24 mouse cellular contexts compared by ENCODE assay signal in the genomic region with DNA sequence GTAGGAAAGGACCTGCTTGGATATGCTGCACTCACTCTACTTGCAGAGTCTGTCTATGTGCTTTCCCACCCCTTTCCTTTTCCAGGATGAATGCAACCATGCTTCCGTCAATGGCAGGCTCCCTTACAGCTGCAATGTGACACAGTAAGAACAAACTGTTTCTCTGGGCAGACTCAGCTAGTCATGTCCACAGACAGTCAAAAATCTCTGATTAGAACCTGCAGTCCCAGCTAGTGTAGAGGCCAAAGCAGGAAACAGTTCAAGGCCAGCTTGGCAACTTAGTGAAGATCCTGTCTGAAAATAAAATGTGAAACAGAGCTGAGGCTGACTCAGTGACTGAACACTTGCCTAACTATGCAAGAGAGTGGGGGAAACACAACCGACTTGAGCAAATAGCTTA. TPM values are rescaled to one million over a fixed set of nuclear protein-coding genes. Genes with fewer than 3 reads are reported as not detected.
DNase-seq lines count a peak whose midpoint lies in the region; ATAC-seq and TF ChIP-seq lines count a peak whose summit lies in the region.
"Had no signal": no experiment of that assay in that cellular context is flagged by ENCODE, and none has a peak within 500 bp of the region (broad histone marks: within the 10 kb centered on the region; RNA-seq: fewer than 3 reads in every experiment).

No protein-coding gene starts in this region.

- no peak overlapping the region for H3K9ac ChIP-seq in hindbrain, postnatal 0 days (replicated peaks; ENCODE audit: low read length)
- H3K9ac ChIP-seq in hindbrain, embryonic 13.5 days: no peak overlapping the region
- H3K9ac ChIP-seq in forebrain, embryonic 16.5 days (replicated peaks; ENCODE audit: low read depth, low read length): no peak overlapping the region
- H3K9ac ChIP-seq: hindbrain, embryonic 12.5 days; liver, embryonic 13.5 days; neural tube, embryonic 12.5 days had no signal

- WGBS in hindbrain, postnatal 0 days: 90% methylated on average over 2 of the region's 2 CpGs
- 90% methylated on average over 2 of the region's 2 CpGs for WGBS in hindbrain, embryonic 13.5 days
- 71% methylated on average over 2 of the region's 2 CpGs for WGBS in forebrain, embryonic 16.5 days

- TF ChIP-seq CTCF in hindbrain, postnatal 0 days (IDR thresholded peaks at IDR 0.05; ENCODE audit: low read depth): no peak

- H3K27me3 ChIP-seq in hindbrain, postnatal 0 days (ENCODE audit: insufficient read depth, low read length): no peaks in the 10 kb centered on the region
- H3K27me3 ChIP-seq in hindbrain, embryonic 13.5 days: no peaks in the 10 kb centered on the region
- no peaks in the 10 kb centered on the region for H3K27me3 ChIP-seq in forebrain, embryonic 16.5 days (replicated peaks; ENCODE audit: control insufficient read depth, insufficient read depth, low read length)
- H3K27me3 ChIP-seq: hindbrain, embryonic 12.5 days; liver, embryonic 13.5 days; megakaryocyte, embryonic 14.5 days; neural tube, embryonic 12.5 days had no signal

- no peak for ATAC-seq in hindbrain, postnatal 0 days
- no peak for ATAC-seq in hindbrain, embryonic 13.5 days (ENCODE audit: low FRiP score)
- no peak for ATAC-seq in forebrain, embryonic 16.5 days
- ATAC-seq: inflammation-experienced regulatory T-cells, adult 6 months had no signal

- DNase-seq in adrenal gland, adult 2 months: peak; percentile 60
- no peak for DNase-seq in adrenal gland, postnatal 25 days
- DNase-seq in gastrocnemius, adult 18-20 months (ENCODE audit: low spot score): peak; percentile 61
- no peak for DNase-seq in gastrocnemius, adult 8-10 months (ENCODE audit: low spot score in 2 of 2)
- no peak for DNase-seq in hindbrain, postnatal 0 days (ENCODE audit: low spot score)
- no peak for DNase-seq in retina, embryonic 14.5 days (ENCODE audit: low spot score)
- DNase-seq: cerebellum, adult 11 months; kidney, adult 18-20 months; liver, embryonic 13.5 days; lung, adult 2 months; thymus, postnatal 14 days had no signal

- H3K4me3 ChIP-seq in hindbrain, postnatal 0 days (ENCODE audit: low read length): no peak overlapping the region
- no peak overlapping the region for H3K4me3 ChIP-seq in hindbrain, embryonic 13.5 days
- H3K4me3 ChIP-seq in forebrain, embryonic 16.5 days (replicated peaks; ENCODE audit: low read length): no peak overlapping the region
- H3K4me3 ChIP-seq: embryonic facial prominence, embryonic 10.5 days; hindbrain, embryonic 12.5 days; left cerebral cortex, adult 2 months; liver, embryonic 13.5 days; megakaryocyte, embryonic 14.5 days; neural tube, embryonic 12.5 days had no signal

- H3K36me3 ChIP-seq in hindbrain, postnatal 0 days (ENCODE audit: insufficient read depth, low read length): peaks cover 75% of the 10 kb centered on the region
- peaks cover 97% of the 10 kb centered on the region for H3K36me3 ChIP-seq in hindbrain, embryonic 13.5 days
- H3K36me3 ChIP-seq in forebrain, embryonic 16.5 days (ENCODE audit: control insufficient read depth, insufficient read depth): peaks cover 6% of the 10 kb centered on the region

- no peaks in the 10 kb centered on the region for H3K9me3 ChIP-seq in hindbrain, postnatal 0 days (ENCODE audit: low read length)
- H3K9me3 ChIP-seq in hindbrain, embryonic 13.5 days: no peaks in the 10 kb centered on the region
- no peaks in the 10 kb centered on the region for H3K9me3 ChIP-seq in forebrain, embryonic 16.5 days (ENCODE audit: control insufficient read depth, low read length)
- H3K9me3 ChIP-seq: embryonic facial prominence, embryonic 10.5 days; hindbrain, embryonic 12.5 days; liver, embryonic 13.5 days; megakaryocyte, embryonic 14.5 days; neural tube, embryonic 12.5 days had no signal

- H3K4me2 ChIP-seq in hindbrain, postnatal 0 days (ENCODE audit: low read depth, low read length): no peak overlapping the region
- no peak overlapping the region for H3K4me2 ChIP-seq in hindbrain, embryonic 13.5 days
- H3K4me2 ChIP-seq in forebrain, embryonic 16.5 days (ENCODE audit: low read length): no peak overlapping the region
- H3K4me2 ChIP-seq: heart, embryonic 11.5 days; hindbrain, embryonic 12.5 days; liver, embryonic 13.5 days; neural tube, embryonic 12.5 days had no signal

- H3K4me1 ChIP-seq in hindbrain, postnatal 0 days (ENCODE audit: insufficient read depth, low read length): no peaks in the 10 kb centered on the region
- H3K4me1 ChIP-seq in hindbrain, embryonic 13.5 days (replicated peaks): no peaks in the 10 kb centered on the region
- H3K4me1 ChIP-seq in forebrain, embryonic 16.5 days (replicated peaks; ENCODE audit: control insufficient read depth, insufficient read depth, low read length): no peaks in the 10 kb centered on the region
- H3K4me1 ChIP-seq: embryonic facial prominence, embryonic 10.5 days; hindbrain, embryonic 12.5 days; neural tube, embryonic 12.5 days had no signal

- H3K27ac ChIP-seq in hindbrain, postnatal 0 days: peak overlapping the region; percentile 43; the same call in 1 of the 2 replicates
- no peak overlapping the region for H3K27ac ChIP-seq in hindbrain, embryonic 13.5 days
- peak overlapping the region; percentile 3 for H3K27ac ChIP-seq in forebrain, embryonic 16.5 days (ENCODE audit: low read length)
- H3K27ac ChIP-seq: embryonic facial prominence, embryonic 10.5 days; hindbrain, embryonic 12.5 days; left cerebral cortex, adult 2 months; liver, embryonic 13.5 days; neural tube, embryonic 12.5 days had no signal

RNA-seq across cellular contexts. Expression of gene Ddi2, which starts 18.6 kb away (rescaled TPM):
- total RNA-seq in adrenal gland, adult 2 months (2021): 10 to 100 TPM; 38.5 to 78.4 TPM
- 16.8 and 22.1 TPM in 2 replicates for polyA plus RNA-seq in adrenal gland, adult 2 months (2012; rRNA removed)
- 62.1 and 70.8 TPM in 2 replicates for total RNA-seq in adrenal gland, postnatal 25 days (2021)
- total RNA-seq in gastrocnemius, adult 18-20 months (2021): 10 to 100 TPM; 57.5 to 62.5 TPM
- 10 to 100 TPM; 53.9 to 63.4 (median 56.8) TPM for total RNA-seq in gastrocnemius, adult 8-10 months (2022)
- 20.9 and 31.5 TPM in 2 replicates for total RNA-seq in hindbrain, postnatal 0 days (2014; rRNA removed)
- 12.1 and 12.5 TPM in 2 replicates for polyA plus RNA-seq in hindbrain, postnatal 0 days (2015; fragmentation: Nextera tagmentation; extraction: Ambion mirVana)
- 14.9 and 16.0 TPM in 2 replicates for polyA plus RNA-seq in hindbrain, embryonic 13.5 days (2015; fragmentation: Nextera tagmentation; extraction: Ambion mirVana)
- polyA plus RNA-seq in forebrain, embryonic 16.5 days (2015; fragmentation: Nextera tagmentation; extraction: Ambion mirVana): 13.1 and 14.3 TPM in 2 replicates

RNA-seq across cellular contexts. Expression of gene Rsc1a1, which starts 19.2 kb away (rescaled TPM):
- total RNA-seq in adrenal gland, adult 2 months (2021): not detected
- 4.3 and 6.8 TPM in 2 replicates for polyA plus RNA-seq in adrenal gland, adult 2 months (2012; rRNA removed)
- 18.5 TPM in 1 of 2 replicates, not detected in the other for total RNA-seq in adrenal gland, postnatal 25 days (2021)
- 1 to 10 TPM; 4.1 to 5.2 TPM for total RNA-seq in gastrocnemius, adult 18-20 months (2021)
- 10 to 100 TPM in 2 of 4 experiments, 1 to 10 TPM in 2; 6.0 to 12.0 (median 9.2) TPM for total RNA-seq in gastrocnemius, adult 8-10 months (2022)
- 3.0 and 13.6 TPM in 2 replicates for total RNA-seq in hindbrain, postnatal 0 days (2014; rRNA removed)
- polyA plus RNA-seq in hindbrain, postnatal 0 days (2015; fragmentation: Nextera tagmentation; extraction: Ambion mirVana): 0.32 TPM in 1 of 2 replicates, not detected in the other
- 0.44 and 2.8 TPM in 2 replicates for polyA plus RNA-seq in hindbrain, embryonic 13.5 days (2015; fragmentation: Nextera tagmentation; extraction: Ambion mirVana)
- polyA plus RNA-seq in forebrain, embryonic 16.5 days (2015; fragmentation: Nextera tagmentation; extraction: Ambion mirVana): 0.99 and 1.4 TPM in 2 replicates
- polyA plus RNA-seq: heart, postnatal 0 days; inflammation-experienced regulatory T-cells, adult 6 months; kidney, embryonic 16.5 days; midbrain, embryonic 14.5 days; neural tube, embryonic 12.5 days had no signal

RNA-seq across cellular contexts. Expression of gene Plekhm2, which starts 39.9 kb away (rescaled TPM):
- 10 to 100 TPM; 47.8 to 73.2 TPM for total RNA-seq in adrenal gland, adult 2 months (2021)
- 63.1 and 63.4 TPM in 2 replicates for polyA plus RNA-seq in adrenal gland, adult 2 months (2012; rRNA removed)
- 54.7 and 61.0 TPM in 2 replicates for total RNA-seq in adrenal gland, postnatal 25 days (2021)
- total RNA-seq in gastrocnemius, adult 18-20 months (2021): 10 to 100 TPM; 28.9 to 34.5 TPM
- 10 to 100 TPM; 25.0 to 32.5 (median 30.2) TPM for total RNA-seq in gastrocnemius, adult 8-10 months (2022)
- total RNA-seq in hindbrain, postnatal 0 days (2014; rRNA removed): 45.8 and 47.6 TPM in 2 replicates
- polyA plus RNA-seq in hindbrain, postnatal 0 days (2015; fragmentation: Nextera tagmentation; extraction: Ambion mirVana): 6.1 and 6.4 TPM in 2 replicates
- 6.9 and 8.2 TPM in 2 replicates for polyA plus RNA-seq in hindbrain, embryonic 13.5 days (2015; fragmentation: Nextera tagmentation; extraction: Ambion mirVana)
- 5.0 and 7.0 TPM in 2 replicates for polyA plus RNA-seq in forebrain, embryonic 16.5 days (2015; fragmentation: Nextera tagmentation; extraction: Ambion mirVana)

RNA-seq across cellular contexts. Expression of gene Agmat, which starts 41.8 kb away (rescaled TPM):
- total RNA-seq in adrenal gland, adult 2 months (2021): 10 to 100 TPM; 25.7 to 59.4 TPM
- 5.8 and 9.2 TPM in 2 replicates for polyA plus RNA-seq in adrenal gland, adult 2 months (2012; rRNA removed)
- 45.1 and 50.4 TPM in 2 replicates for total RNA-seq in adrenal gland, postnatal 25 days (2021)
- total RNA-seq in gastrocnemius, adult 18-20 months (2021): not detected
- not detected for total RNA-seq in gastrocnemius, adult 8-10 months (2022)
- total RNA-seq in hindbrain, postnatal 0 days (2014; rRNA removed): 0.72 TPM in 1 of 2 replicates, not detected in the other
- polyA plus RNA-seq in hindbrain, postnatal 0 days (2015; fragmentation: Nextera tagmentation; extraction: Ambion mirVana): 0.60 and 0.62 TPM in 2 replicates
- polyA plus RNA-seq in hindbrain, embryonic 13.5 days (2015; fragmentation: Nextera tagmentation; extraction: Ambion mirVana): not detected in 2 replicates
- polyA plus RNA-seq in forebrain, embryonic 16.5 days (2015; fragmentation: Nextera tagmentation; extraction: Ambion mirVana): not detected in 2 replicates
- polyA plus RNA-seq: embryonic facial prominence, embryonic 10.5 days; hindbrain, embryonic 12.5 days; inflammation-experienced regulatory T-cells, adult 6 months; midbrain, embryonic 14.5 days; neural tube, embryonic 12.5 days; stomach, embryonic 14.5 days had no signal

Comparison
In these comparisons a context has a peak if more than half of its experiments do, and no peak if none do; other contexts are left out.
1. DNase-seq: peak in adrenal gland, adult 2 months (single experiment) and gastrocnemius, adult 18-20 months (single experiment); none in adrenal gland, postnatal 25 days (single experiment), gastrocnemius, adult 8-10 months (0 of 2), hindbrain, postnatal 0 days (single experiment) and retina, embryonic 14.5 days (single experiment).